Mouse (Mus musculus): ENCODE results near the gene Alad. TPM values are rescaled to one million over a fixed set of nuclear protein-coding genes. Genes with fewer than 3 reads are reported as not detected.
A peak's percentile ranks its signal among the peaks of the same experiment; 100 is the strongest.

Alad gene
- polyA plus RNA-seq, 1 experiment from 2014 or later, result 161 TPM

DNA sequence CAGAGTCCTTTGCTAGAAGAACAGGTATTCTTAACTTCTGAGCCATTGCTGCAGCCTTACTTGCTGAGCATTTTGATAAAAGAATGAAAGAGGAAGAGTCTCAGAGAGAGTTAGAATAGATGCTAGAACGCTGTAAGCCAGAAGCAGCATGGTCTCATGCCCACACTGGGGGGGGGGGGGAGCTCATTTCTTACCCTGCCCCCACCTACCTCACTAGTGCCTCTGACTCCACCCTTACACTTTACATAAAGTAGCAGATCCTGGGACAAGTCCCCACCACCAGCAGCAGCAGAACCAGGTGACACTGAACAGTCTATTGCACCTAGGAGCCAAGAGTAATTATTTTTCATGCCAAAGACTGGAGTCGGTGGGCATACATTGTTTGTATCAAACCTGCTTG, 44.6 kb downstream of the Alad start:
- Histone ChIP-seq H3K4me3 (ENCODE audit: low read depth, low read length) (no peak overlapping the region), H3K36me3 (ENCODE audit: control insufficient read depth, insufficient read depth, low read length) (no peaks in the 10 kb centered on the region), H3K9me3 (ENCODE audit: control insufficient read depth, low read length) (no peaks in the 10 kb centered on the region), H3K4me1 (replicated peaks; ENCODE audit: control insufficient read depth, insufficient read depth) (no peaks in the 10 kb centered on the region), H3K27me3 (ENCODE audit: control insufficient read depth, insufficient read depth, low read length) (no peaks in the 10 kb centered on the region), H3K27ac (replicated peaks) (no peak overlapping the region), H3K4me2 (replicated peaks; ENCODE audit: low read depth) (no peak overlapping the region), H3K9ac (ENCODE audit: low read length) (no peak overlapping the region)
- ATAC-seq (ENCODE audit: low FRiP score, low TSS enrichment) (no peak), DNase-seq (ENCODE audit: low spot score) (no peak)
- WGBS, result 65% methylated on average over 2 of the region's 2 CpGs
- TF ChIP-seq EP300 (optimal IDR thresholded peaks at IDR 0.05), result no peak

DNA sequence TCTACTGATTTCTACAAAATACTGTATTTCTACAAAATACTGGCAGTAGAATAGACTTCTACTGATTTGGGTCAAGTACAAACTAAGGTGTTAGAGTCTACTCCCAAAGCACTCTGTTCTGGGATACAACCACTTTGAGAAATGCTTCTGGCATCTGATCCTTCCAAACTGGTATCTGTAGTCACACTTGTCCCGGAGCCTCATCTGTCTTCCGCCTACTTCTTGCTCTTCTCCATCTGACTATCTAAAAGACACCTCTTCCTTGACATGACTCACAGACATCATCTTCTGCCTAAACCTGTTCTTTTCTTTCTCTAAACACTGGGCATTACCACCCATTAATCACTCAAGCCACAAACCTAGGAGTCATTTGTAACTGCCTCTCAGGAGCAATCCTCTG, 47.6 kb downstream of the Alad start:
- TF ChIP-seq CTCF (IDR thresholded peaks at IDR 0.05; ENCODE audit: low read depth), result no peak
- TF ChIP-seq EP300 (optimal IDR thresholded peaks at IDR 0.05), result no peak

DNA sequence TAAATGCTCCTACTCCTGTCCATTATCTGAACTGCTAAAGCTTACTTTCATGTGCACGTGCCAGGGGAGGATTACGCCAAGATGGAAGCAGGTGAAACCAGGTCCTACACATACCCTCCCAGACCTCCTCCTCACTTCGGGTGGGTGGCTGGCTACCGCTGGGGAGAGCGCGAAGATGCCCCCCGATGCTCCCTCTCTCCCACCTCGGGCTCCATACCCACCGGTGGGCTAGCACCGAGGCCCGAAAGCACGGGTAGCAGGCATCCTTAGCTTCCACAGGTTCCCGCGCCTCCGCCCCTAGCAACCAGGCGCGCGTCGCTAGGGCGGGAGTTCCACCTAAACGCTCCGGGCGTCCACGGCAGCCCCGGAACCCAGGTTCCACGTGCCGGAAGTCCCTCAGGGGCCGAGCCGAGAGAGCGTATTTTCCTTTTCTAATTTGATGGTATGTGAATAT, 49.1 kb downstream of the Alad start, which contains the start of gene Wdr31:
TSS of gene Wdr31 (minus strand) at position 299 of the 454 bp plus-strand sequence.
- Histone ChIP-seq H3K36me3 (ENCODE audit: control insufficient read depth, insufficient read depth, low read length) (no peaks in the 10 kb centered on the region), H3K4me1 (replicated peaks; ENCODE audit: control insufficient read depth, insufficient read depth) (no peaks in the 10 kb centered on the region), H3K4me3 (ENCODE audit: low read depth, low read length) (peak within 1 kb of the TSS; percentile 59), H3K27me3 (ENCODE audit: control insufficient read depth, insufficient read depth, low read length) (no peaks in the 10 kb centered on the region), H3K9me3 (ENCODE audit: control insufficient read depth, low read length) (no peaks in the 10 kb centered on the region), H3K4me2 (replicated peaks; ENCODE audit: low read depth) (peak within 1 kb of the TSS; percentile 77), H3K27ac (replicated peaks) (no peak within 1 kb of the TSS), H3K9ac (ENCODE audit: low read length) (peak within 1 kb of the TSS; percentile 62)
- DNase-seq (ENCODE audit: low spot score) (peak; percentile 88), ATAC-seq (ENCODE audit: low FRiP score, low TSS enrichment) (peak; percentile 94)
- WGBS, result under 1% methylated on average over 30 of the region's 30 CpGs
- no peak for TF ChIP-seq EP300 (optimal IDR thresholded peaks at IDR 0.05)
- TF ChIP-seq CTCF (IDR thresholded peaks at IDR 0.05; ENCODE audit: low read depth), result no peak

More for the DNA sequence above, 47.6 kb downstream of the Alad start:
- Histone ChIP-seq H3K4me1 (replicated peaks; ENCODE audit: control insufficient read depth, insufficient read depth) (no peaks in the 10 kb centered on the region), H3K4me3 (ENCODE audit: low read depth, low read length) (no peak overlapping the region), H3K27ac (replicated peaks) (no peak overlapping the region), H3K27me3 (ENCODE audit: control insufficient read depth, insufficient read depth, low read length) (no peaks in the 10 kb centered on the region), H3K9ac (ENCODE audit: low read length) (no peak overlapping the region), H3K36me3 (ENCODE audit: control insufficient read depth, insufficient read depth, low read length) (no peaks in the 10 kb centered on the region), H3K9me3 (ENCODE audit: control insufficient read depth, low read length) (no peaks in the 10 kb centered on the region), H3K4me2 (replicated peaks; ENCODE audit: low read depth) (no peak overlapping the region)
- no peak for ATAC-seq (ENCODE audit: low FRiP score, low TSS enrichment)
- no peak for DNase-seq (ENCODE audit: low spot score)
- 85% methylated on average over 2 of the region's 2 CpGs for WGBS

DNA sequence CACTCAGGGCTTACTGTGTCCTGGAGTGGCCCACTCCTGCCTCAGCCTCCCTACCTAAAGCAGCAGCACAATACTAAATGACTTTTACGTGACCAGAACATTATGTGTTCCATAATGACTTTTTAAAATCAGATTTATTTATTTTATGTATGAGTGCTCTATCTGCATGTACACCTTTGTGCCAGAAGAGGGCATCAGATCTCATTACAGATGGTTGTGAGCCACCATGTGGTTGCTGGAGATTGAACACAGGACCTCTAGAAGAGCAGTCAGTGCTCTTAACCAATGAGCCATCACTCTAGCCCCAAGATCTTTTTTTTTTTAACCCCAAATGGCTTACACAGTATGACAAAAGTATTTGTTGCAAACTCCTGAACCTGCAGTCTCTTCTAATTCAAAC, 51.6 kb downstream of the Alad start:
- Histone ChIP-seq H3K27me3 (ENCODE audit: control insufficient read depth, insufficient read depth, low read length) (no peaks in the 10 kb centered on the region), H3K27ac (replicated peaks) (no peak overlapping the region), H3K4me1 (replicated peaks; ENCODE audit: control insufficient read depth, insufficient read depth) (no peaks in the 10 kb centered on the region), H3K4me2 (replicated peaks; ENCODE audit: low read depth) (no peak overlapping the region), H3K4me3 (ENCODE audit: low read depth, low read length) (no peak overlapping the region), H3K9me3 (ENCODE audit: control insufficient read depth, low read length) (no peaks in the 10 kb centered on the region), H3K9ac (ENCODE audit: low read length) (no peak overlapping the region), H3K36me3 (ENCODE audit: control insufficient read depth, insufficient read depth, low read length) (no peaks in the 10 kb centered on the region)
- DNase-seq (ENCODE audit: low spot score) (no peak), ATAC-seq (ENCODE audit: low FRiP score, low TSS enrichment) (no peak)
- TF ChIP-seq CTCF (IDR thresholded peaks at IDR 0.05; ENCODE audit: low read depth) (peak; percentile 49), EP300 (optimal IDR thresholded peaks at IDR 0.05) (no peak)
- 94% methylated on average over 1 of the region's 1 CpGs for WGBS

DNA sequence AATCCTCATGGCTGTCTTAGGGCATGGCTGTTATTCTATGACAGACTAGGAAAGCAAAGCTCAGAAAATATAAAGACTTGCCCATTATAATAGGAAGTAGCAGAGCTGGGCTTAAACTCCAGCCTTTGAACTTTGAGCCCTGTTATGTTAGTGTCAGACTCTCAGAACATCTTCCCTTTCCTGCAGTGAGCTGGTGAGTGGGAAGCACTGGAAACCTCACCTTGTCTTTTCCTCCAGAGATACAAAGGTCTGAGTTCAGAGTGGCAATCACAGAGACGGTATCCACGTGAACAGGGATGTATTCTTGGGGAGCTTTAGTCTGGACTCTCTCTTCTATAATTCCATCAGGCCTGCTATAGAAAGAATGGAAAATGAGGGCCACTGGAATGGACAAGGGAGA, 56.6 kb downstream of the Alad start:
- Histone ChIP-seq H3K27me3 (ENCODE audit: control insufficient read depth, insufficient read depth, low read length) (no peaks in the 10 kb centered on the region), H3K4me1 (replicated peaks; ENCODE audit: control insufficient read depth, insufficient read depth) (no peaks in the 10 kb centered on the region), H3K27ac (replicated peaks) (no peak overlapping the region), H3K36me3 (ENCODE audit: control insufficient read depth, insufficient read depth, low read length) (no peaks in the 10 kb centered on the region), H3K4me3 (ENCODE audit: low read depth, low read length) (no peak overlapping the region), H3K9ac (ENCODE audit: low read length) (no peak overlapping the region), H3K4me2 (replicated peaks; ENCODE audit: low read depth) (no peak overlapping the region), H3K9me3 (ENCODE audit: control insufficient read depth, low read length) (no peaks in the 10 kb centered on the region)
- DNase-seq (ENCODE audit: low spot score) (no peak), ATAC-seq (ENCODE audit: low FRiP score, low TSS enrichment) (no peak)
- 89% methylated on average over 2 of the region's 2 CpGs for WGBS
- TF ChIP-seq CTCF (IDR thresholded peaks at IDR 0.05; ENCODE audit: low read depth) (no peak), EP300 (optimal IDR thresholded peaks at IDR 0.05) (no peak)

DNA sequence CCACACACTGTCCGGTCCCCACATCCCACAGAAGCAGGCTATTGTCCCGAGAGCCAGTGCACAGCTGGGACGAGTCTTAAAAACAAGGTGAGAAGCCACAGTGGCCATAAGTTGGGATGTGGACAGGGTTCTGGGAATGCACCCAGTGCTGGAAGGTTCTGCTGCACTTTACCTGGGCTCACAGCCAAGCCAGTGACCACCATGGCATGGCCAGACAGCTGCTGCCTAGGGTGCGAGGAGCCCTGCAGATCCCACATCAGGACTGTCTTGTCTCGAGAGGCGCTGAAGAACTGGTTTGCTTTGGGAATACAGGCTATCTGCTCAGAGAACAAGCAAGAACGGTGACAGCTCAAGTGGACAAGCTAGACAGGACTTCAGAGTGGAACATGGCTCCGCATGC, 59.4 kb downstream of the Alad start:
- no peaks in the 10 kb centered on the region for H3K27me3 ChIP-seq (ENCODE audit: control insufficient read depth, insufficient read depth, low read length)
- TF ChIP-seq EP300 (optimal IDR thresholded peaks at IDR 0.05) (no peak), CTCF (IDR thresholded peaks at IDR 0.05; ENCODE audit: low read depth) (no peak)

More for the DNA sequence above, 59.4 kb downstream of the Alad start:
- 88% methylated on average over 8 of the region's 8 CpGs for WGBS
- no peak overlapping the region for H3K4me2 ChIP-seq (replicated peaks; ENCODE audit: low read depth)
- no peak overlapping the region for H3K27ac ChIP-seq (replicated peaks)
- DNase-seq (ENCODE audit: low spot score) (no peak), ATAC-seq (ENCODE audit: low FRiP score, low TSS enrichment) (no peak)
- no peaks in the 10 kb centered on the region for H3K9me3 ChIP-seq (ENCODE audit: control insufficient read depth, low read length)
- H3K9ac ChIP-seq (ENCODE audit: low read length), result no peak overlapping the region
- no peak overlapping the region for H3K4me3 ChIP-seq (ENCODE audit: low read depth, low read length)
- no peaks in the 10 kb centered on the region for H3K4me1 ChIP-seq (replicated peaks; ENCODE audit: control insufficient read depth, insufficient read depth)
- H3K36me3 ChIP-seq (ENCODE audit: control insufficient read depth, insufficient read depth, low read length), result no peaks in the 10 kb centered on the region

Other genes with a start within 250 kb of the Alad start
- 15.0 and 16.2 TPM in 2 replicates for gene Fkbp15, start 159.4 kb downstream of the Alad start, polyA plus RNA-seq (2015; fragmentation: Nextera tagmentation; extraction: Ambion mirVana)
- 51.4 and 55.0 TPM in 2 replicates for gene Slc31a1, start 159.2 kb downstream of the Alad start, polyA plus RNA-seq (2015; fragmentation: Nextera tagmentation; extraction: Ambion mirVana)
- gene Cdc26, start 111.3 kb downstream of the Alad start, polyA plus RNA-seq (2015; fragmentation: Nextera tagmentation; extraction: Ambion mirVana), result 83.6 and 91.5 TPM in 2 replicates
- 7.5 and 7.6 TPM in 2 replicates for gene Prpf4, start 111.1 kb downstream of the Alad start, polyA plus RNA-seq (2015; fragmentation: Nextera tagmentation; extraction: Ambion mirVana)
- 0.23 and 0.24 TPM in 2 replicates for gene Rnf183, start 84.7 kb downstream of the Alad start, polyA plus RNA-seq (2015; fragmentation: Nextera tagmentation; extraction: Ambion mirVana)
- 2.3 and 2.7 TPM in 2 replicates for gene Wdr31, start 49.0 kb downstream of the Alad start, polyA plus RNA-seq (2015; fragmentation: Nextera tagmentation; extraction: Ambion mirVana)
- 32.5 and 38.1 TPM in 2 replicates for gene Bspry, start 39.9 kb downstream of the Alad start, polyA plus RNA-seq (2015; fragmentation: Nextera tagmentation; extraction: Ambion mirVana)
- gene Hdhd3, start 16.5 kb downstream of the Alad start, polyA plus RNA-seq (2015; fragmentation: Nextera tagmentation; extraction: Ambion mirVana), result 23.5 and 26.0 TPM in 2 replicates
- 52.4 and 55.5 TPM in 2 replicates for gene Pole3, start 5.2 kb upstream of the Alad start, polyA plus RNA-seq (2015; fragmentation: Nextera tagmentation; extraction: Ambion mirVana)
- gene 4933430I17Rik, start 5.5 kb upstream of the Alad start, polyA plus RNA-seq (2015; fragmentation: Nextera tagmentation; extraction: Ambion mirVana), result 0.18 and 0.35 TPM in 2 replicates
- 26.4 and 30.0 TPM in 2 replicates for gene Rgs3, start 39.9 kb upstream of the Alad start, polyA plus RNA-seq (2015; fragmentation: Nextera tagmentation; extraction: Ambion mirVana)

Data from stomach, postnatal 0 days (tissue).